Mouse (Mus musculus): ENCODE measurements around the gene Ndufb8.

Ndufb8 gene

DNA sequence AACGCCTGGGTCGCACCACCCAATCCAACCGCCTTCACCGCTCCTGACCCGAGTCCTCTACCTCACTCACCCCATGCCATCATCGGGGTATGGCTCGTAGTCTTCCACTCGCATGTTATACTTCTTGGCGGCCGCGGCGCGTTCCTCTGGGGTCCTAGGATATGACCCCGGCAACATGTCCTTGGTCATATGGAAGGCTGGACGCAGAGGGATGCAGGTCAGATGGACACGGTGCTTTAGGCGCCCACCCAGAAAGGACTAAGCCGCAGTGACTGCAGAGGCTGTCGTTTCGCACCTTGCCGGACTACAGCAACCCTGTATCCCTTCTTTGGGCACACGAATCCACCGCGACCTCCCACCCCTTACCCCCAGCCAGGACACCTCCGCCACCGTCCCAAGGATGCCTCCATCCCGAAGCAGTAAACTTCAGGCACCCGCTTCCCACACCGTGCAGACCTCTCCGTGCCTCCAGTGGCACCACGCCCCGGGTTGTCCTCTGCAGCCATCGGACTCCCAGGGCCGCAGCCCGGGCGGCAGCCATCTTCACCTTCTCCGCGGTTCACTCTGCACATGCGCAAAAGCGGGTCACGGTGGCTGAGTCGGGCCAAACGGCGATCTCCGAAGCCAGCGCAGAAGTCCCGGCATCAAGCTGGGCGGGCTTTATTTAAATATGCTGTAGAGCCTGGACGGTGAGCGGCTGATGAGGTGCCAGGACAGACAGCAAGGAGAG lies at the start of gene Ndufb8:
Gene Ndufb8 (minus strand): TSS at position 580 of the 730 bp plus-strand sequence.
- DNase-seq = peak; percentile 98 to 99

DNA sequence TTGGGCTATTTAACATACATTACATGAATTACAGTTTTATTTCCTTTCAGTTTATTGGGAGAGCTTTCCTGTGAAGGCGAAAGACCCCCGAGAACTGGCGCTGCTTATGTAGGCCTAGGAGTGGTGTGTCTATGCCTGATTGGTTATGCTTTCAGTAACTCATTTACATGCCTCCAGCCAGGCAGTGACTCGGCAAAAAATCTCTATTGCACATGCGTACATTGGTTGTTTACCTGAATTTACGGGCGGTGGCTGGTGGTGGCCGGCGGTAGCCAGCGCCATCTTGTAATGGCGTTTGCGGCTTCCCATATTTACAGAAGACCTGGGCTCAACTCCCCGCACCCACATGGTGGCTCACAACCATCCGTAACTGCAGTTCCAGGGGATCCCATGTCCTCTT lies 38.9 kb upstream of the Ndufb8 start:
- DNase-seq = no peak

DNA sequence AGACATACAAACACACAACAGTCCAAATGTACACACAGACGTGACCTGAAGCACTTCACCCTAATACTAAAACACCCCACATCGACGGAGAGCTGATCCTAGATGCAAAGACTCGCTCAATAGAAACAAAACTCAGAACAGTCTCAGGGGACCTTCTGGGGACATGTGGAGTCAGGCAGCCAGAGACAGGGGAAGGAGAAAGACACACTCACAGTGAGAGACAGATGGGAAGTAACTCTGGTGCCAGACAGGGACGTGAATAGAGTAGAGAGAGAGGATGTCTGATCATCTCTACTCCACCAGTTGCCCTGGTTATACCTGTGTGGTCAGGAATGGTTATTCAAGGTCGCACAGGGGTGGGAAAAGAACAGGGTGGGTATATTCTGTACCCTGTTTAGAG lies 36.4 kb upstream of the Ndufb8 start:
- DNase-seq = no peak

DNA sequence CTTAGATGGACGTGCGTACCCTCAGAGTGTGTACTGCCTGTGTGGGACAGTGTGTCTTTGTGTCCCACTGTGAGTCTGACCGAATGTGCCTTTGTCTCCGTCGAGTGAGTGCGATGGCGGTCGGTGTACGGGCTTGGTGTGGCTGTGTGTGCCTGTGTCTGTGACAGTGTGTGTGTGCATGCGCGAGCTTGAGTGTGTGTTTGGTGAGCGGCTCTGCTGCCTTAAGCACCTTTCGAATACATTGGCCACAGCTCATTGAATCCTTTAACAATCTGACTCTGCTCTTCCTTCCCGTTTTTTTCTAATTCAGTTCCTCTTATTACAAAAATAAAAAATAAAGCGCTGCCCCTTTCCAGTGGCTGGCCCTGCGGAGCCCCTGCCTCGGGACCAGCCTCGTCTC lies 35.8 kb upstream of the Ndufb8 start:
- DNase-seq = no peak

DNA sequence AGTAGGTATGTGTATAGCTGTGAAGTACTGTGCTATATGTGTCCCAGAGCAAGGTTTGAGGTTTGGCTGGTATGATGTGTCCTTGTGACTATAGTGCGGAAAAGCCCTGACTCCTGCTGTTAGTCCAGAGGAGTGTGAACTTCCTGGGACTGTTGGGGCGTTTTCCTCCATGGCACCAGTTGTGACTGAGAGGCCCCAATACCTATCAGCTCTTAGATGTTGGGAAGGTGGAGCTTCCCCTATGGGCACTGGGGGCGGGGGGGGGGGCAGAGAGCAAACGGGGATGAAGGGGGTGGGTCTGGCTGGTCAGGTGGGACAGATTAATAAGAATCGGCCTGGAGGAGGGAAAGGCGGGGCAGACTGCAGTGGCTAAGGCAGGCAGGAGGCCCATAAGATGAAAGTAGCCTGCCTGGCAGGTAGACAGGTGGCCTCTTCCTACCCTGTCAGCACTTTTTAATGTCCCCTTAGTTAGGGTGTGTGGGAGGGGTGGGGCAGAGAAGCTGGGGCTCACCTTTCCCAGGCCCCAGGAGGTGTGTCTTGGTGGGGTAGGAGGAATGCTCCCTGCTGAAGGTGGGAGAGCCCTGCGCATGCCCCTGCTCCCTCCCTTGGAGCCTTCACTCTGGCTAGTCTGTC lies 34.5 kb upstream of the Ndufb8 start:
- no peak for DNase-seq

DNA sequence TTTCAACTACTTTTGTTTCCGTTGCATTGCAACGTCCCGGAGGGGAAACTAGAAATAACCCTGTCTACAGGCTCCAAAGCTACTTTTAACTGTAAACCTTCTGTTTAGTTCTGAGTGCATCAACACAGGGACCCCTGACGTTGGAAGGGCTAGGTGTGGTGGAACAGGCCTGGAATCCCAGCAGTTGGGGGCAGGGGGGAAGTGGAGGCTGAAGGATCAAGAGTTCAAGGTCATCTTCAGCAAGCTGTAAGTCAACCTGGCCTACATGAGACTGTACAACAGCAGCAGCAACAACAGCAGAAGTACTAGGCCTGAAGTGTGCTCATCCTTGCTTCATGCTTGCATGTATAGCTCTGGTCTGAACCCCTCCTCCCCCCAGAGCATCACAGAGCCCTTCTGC lies 32.8 kb upstream of the Ndufb8 start:
- DNase-seq = no peak

DNA sequence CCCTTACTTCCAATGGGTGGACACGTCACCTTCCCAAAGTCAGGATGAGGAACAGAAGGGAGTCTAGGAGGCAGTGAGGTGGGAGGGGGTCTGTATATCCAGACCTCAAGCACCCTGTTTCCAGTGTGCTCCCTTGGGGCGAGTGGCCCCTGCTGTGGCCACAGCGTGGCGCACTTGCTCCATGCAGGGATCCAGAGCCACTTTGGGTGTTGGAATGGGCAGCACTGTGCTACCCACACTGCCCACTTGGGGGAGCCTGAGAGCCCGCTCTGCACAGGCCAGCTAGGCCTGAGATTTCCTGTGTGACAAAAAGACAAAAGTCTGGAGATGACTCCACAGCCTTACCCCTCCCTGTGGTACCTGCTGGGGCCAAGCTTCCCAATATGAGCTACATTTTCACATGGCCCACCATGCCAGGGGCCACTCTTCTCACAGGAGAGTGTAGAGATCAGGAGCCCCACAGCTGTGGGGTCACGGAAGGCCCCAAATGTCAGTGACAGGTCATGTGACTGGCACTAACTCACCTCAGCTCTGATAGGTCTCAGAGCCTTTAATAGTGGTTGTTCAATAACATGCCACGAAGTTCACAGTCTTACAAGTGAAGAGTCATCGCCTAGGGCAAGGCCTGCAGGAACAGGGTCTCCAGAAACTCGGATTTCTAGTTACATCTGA lies 27.5 kb upstream of the Ndufb8 start:
- DNase-seq = peak; percentile 91 to 93

DNA sequence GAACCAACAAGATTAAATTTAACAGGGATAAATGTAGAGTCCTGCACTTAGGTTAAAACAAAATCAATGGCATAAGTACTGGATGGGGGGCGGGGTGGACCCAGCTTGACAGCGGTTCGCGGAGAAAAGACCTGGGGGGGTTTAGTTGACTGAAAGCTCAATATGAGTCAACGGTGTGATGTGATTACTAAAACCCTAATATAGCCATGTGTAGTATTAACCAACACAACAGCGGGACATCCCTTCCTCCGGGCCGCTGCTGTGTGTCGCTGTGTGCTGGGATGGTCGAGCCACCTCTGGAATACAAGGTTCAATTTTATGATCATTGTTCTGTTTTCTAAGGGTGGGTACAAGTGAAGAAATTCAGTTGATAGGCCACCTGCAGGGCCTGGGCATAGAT lies 26.9 kb upstream of the Ndufb8 start:
- no peak for DNase-seq

DNA sequence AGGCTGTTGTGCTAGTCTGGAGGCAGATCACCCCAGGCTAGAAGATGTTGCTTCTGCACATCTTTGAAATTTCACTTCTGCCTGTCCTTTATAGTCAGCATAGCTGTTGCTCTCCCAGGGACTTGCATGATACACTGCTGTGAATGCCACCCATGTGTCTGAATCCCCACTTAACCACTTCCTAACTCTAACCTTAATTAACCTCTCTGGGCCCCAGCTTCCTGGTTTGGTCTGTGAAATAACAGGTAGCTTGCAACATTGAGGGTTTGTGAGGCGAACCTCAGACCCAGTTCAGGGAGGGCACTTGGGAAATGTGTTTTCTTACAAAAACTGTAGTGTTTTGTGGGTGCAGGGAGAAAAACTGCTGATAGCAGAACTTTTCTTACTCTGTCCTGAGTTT lies 22.8 kb upstream of the Ndufb8 start:
- no peak for DNase-seq

DNA sequence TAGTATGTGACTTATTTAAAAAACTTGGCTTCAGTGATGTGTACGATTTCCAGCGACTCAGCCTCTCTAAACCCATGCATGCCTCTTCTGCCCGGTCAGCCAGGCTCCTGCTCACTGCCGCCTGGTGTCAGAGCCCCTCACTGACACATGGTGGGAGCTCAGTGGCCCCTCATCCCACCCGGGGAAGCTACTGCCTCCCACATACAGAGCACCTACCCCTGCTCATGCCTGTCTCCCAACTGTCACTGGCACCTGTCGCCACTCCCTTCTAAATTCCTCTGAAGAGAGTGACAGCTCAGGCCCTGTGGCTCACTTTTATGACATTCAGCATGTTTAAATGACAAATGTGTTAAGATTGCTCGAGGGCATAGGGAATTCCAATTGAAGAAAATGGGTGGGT lies 21.0 kb upstream of the Ndufb8 start:
- DNase-seq = no peak

DNA sequence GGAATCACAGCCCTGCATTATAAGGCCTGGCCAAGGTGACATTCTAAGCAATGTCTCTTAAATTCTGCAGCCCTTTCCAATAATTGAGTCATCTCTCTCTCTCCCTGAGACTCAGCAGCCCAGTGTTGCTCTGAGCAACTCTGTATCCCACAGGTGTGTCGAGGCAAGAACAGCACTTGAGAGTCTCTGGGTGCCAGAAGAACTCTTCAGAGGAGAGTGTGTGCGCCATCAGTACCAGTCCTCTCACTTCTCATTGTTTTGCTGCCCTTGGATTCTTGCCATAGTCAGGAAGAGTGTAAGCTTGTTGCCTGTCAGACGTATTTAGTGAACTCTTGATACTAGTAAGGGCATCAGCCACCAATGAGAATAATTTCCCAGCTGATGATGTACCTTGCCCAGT lies 12.5 kb upstream of the Ndufb8 start:
- no peak for DNase-seq

DNA sequence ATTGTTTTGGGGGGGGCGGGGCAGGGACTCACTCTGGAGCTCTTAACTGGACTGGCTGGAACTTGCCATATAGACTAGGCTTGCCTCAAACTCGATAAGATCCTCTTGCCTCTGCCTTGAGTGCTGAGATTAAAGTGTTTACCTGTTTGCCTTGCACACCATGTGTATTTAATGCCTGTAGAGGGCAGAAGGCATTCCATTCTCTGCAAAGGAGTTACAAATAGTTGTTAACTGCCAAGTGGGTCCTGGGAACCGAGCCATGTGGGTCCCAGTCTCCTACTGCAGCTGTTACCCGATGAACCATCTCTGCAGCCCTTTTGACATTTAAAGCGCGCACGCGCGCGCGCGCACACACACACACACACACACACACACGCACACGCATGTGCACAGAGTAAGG lies 8.8 kb upstream of the Ndufb8 start:
- DNase-seq = no peak

DNA sequence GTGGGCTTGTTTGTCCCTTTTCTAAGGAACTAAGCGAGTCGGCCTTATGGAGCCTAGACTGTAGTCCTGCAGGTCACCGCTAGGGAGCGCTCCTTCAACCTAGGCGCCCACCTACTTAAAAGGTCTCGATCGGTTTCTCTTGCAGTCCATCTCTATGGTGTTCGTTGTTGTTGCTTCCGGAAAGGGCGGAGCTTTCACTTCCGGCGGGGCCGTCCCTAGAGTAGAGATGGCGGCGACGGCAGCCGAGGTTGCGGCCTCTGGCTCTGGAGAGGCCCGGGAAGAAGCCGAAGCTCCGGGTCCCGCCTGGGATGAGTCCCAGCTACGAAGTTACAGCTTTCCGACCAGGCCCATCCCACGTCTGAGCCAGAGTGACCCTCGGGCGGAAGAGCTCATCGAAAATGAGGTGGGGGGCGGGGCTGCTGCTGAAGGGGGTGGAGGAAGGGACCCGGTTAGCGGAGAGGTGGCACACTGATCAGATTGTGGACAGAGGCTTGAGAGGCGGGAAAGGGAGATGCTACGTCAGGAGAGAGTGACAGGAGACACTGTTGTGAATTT lies 7.5 kb upstream of the Ndufb8 start, which contains the start of gene Hif1an:
Gene Hif1an (plus strand): TSS at position 199 of the 555 bp plus-strand sequence.
- peak; percentile 95 to 98 for DNase-seq

DNA sequence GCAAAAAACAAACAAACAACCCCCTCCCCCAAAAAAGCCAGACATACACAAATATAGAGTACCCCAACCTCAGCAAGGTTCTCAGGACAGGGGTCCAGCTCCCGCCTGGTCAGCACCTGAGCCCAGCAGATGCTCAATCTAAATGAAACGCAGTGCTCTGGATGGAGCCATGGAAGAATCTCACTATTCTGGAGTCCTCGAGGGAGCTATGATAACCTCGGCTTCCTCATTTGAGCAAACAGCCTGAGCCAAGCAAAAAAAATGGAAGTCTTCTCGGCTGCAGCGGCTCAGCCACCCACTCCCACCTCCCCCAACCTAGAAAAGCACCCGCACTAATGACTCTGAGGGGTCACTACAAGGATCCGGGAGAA lies 765 bp downstream of the Ndufb8 start:
- DNase-seq = peak in 1 of 2 experiments; percentile 13

DNA sequence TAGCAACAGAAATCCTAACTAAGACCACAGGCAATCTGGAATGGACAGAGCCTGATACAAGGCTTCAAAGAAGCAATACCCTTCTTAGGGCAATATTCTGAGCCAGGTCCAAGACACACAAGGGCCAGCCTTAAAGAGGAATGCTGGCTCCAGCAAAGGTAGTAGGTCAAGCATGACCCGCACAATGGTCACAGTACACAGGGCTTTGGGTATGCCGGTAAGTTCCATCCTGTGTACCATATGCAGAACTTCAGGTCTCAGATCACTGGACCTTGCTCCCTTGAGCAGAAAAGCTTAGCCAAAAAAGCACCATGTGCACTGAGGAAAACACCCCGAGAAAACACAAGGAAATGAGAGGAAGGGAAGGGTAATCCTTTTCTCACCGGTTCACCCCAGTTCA lies 2.0 kb downstream of the Ndufb8 start:
- no peak for DNase-seq

DNA sequence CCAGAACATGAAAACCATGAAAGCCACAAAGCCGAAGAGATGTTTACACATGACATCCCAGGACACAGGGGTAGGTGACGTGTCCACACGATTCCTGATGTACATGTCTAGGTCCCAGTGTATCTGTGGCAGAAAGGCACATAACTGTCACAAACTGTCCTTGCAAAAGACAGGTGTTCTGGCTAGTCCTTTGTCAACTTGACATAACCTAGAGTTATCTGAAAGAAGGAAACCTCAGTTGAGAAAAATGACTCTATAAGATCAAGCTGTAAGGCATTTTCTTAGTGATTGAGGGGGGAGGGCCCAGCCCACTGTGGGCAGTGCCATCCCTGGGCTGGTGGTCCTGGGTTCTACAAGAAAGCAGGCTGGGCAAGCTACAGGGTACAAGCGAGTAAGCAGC lies 2.5 kb downstream of the Ndufb8 start, which contains the start of gene Gm20538:
Gene Gm20538 (minus strand): TSS at position 101 of the 400 bp plus-strand sequence.
- no peak for DNase-seq

DNA sequence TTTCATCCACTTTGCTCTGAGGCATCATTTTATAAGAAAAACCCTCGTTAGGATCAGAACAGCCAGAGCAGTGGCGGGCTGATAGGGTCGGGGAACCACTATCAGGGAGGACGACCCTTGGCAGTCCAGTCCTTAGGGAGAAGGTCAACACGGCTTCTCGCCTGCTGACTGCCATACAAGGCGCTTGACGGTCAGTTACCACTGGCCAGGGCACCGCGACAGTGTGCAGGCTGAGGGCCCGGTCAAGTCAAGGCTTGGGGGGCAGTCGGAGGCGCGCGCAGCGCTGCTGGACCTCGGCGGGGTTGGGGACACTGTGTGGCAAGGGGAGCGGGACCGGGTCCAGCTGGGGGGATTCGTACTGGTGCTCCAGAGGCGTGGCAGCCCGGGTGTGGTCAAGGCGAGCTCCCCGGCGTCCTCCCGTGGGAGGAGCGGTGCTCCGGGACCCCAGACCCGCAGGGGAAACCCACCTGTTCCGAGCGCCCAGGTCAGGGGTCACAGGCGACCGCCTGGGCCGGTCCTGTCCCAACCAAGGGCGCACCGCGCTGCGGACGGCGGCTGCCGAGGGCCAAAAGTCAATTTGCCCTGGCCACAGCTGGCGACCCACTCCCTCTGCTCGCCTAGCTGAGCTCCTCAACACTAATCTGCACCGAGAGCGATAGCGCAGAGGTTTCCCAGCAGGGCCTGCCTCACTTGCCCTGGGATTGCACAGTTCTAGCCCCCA lies 9.8 kb downstream of the Ndufb8 start, which contains the start of gene Sec31b:
Gene Sec31b (minus strand): TSS at position 544 of the 721 bp plus-strand sequence.
- DNase-seq = peak; percentile 31 to 38

DNA sequence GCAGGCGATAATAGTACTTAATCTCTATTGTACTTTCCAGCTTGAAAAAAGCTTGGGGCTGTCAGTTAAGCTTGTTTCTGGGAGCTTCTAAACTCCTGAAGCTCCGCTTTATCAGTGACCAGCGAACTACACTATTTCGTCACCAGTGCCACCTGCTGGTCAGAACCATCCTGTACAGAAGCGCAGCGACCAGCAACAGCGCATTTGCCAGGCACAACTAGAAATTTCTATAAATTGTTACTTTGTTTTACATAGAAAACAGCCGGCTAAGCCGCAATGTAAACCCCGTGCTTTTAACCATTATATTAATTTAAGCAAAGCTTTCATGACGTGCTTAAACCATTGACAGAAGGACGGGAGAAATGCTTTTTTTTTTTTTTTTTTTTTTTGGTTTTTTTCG lies 10.5 kb downstream of the Ndufb8 start:
- DNase-seq = peak; percentile 72 to 79

DNA sequence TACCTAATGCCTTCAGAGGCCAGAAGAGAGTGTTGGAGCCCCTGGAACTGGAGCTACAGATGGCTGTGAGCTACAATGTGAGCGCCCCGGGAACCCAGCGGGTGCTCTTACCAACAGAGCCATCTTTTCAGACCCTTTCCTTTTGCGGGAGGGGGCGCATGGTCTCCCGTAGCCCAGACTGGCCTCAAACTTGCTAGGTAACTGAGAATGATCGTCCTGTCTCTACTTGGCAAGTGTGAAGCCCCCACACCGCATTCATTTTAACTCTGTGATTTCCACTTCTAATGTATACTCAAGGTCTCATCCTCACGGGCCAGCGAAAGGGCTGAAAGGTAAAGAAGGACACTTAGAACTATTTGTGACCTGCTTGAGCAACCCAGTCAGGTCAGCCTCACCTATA lies 10.9 kb downstream of the Ndufb8 start:
- DNase-seq = no peak

DNA sequence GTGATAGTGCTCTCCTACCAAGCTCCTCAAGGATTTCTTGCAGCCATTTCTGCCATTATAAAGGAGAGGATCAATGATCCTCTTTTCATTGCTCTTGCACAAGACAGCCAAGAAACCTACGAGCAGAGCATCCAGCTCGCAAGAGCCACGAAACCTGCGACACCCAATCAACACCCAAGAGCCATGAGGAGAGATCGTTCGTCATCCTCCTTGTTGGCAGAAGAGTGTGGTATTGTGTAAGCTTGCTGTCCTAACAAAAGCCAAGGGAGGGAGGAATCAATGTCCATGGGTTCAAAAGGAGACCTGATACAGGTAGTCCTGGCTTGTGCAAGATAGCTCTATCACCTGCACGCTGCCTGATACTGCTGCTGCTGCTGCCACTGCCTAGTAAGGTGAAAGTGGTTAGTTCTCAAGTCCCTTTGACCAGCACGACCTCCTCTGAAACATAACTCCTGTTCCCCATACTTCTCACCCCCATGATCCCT lies 12.5 kb downstream of the Ndufb8 start:
- no peak for DNase-seq

DNA sequence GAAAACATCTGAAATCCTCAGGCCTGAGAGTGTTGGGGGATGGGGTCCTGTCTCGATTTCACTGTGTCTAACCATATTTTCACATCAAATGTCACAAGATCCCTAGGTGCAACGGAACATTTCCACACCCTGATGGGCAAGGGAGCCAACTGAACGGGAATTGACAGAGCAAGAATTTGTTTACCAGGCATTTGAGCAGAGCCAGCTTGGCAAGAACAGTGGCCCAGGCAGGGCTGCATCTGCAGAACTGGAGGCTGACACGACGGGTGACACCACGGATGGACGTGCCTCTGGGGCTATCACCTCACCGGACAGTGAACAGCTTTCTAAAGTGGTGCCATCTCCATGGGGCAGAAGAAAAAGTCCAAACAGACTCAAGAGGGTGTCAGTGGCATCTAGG lies 17.8 kb downstream of the Ndufb8 start:
- DNase-seq = no peak

DNA sequence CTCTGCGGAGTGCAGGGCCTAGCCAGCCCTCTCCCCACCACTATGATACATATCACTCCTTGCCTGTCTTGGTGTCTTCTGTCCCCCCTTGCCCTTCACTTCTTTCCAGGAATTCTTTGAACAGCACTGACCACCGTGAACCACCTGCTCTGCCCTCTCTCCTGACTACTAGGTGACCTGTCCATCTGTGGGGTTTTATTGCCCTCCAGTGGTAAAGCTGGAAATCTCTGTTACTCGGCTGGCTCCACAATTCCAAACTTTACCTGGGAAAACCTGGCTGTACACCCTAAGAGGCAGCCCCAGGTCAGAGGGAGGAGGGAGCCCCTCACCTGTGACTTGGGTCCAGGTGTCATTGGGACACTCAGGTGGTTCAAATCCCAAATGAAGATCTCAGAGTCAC lies 19.9 kb downstream of the Ndufb8 start:
- DNase-seq = peak in 1 of 2 experiments; percentile 20

DNA sequence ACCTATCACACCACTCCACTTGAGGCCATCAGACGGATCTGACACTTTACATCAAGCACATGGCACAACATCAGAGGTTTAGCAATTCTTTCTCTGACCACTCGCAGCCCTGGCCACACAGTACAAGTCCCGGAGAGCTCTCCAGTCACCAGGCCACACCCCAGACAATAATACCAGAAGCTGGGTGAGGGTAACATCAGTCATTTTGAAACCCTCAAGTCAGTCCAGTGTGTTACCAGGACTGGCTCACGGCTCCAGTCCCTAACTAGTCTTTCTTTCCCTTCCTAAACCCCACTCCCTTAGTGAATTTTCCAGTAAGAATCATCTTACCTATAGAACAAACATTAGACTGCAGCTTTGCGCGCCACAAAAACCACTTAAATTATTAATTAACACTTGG lies 25.2 kb downstream of the Ndufb8 start:
- DNase-seq = no peak

Data from cerebellum, postnatal 36 days (tissue).